Mouse (Mus musculus): ENCODE measurements at regions not wholly inside any gene's neighbourhood (a gene's known extent, or its start where the extent isn't known, plus 50 kb on each side); places are given as distances from the start of the nearest gene placed in this dataset.

- TF ChIP-seq CTCF (IDR thresholded peaks at IDR 0.05), result no peak
- DNase-seq (ENCODE audit: extremely low spot score in 1 of 2, low spot score in 2 of 2), result no peak
- Histone ChIP-seq H3K4me3 (no peak overlapping the region), H3K27ac (0 out of 2 replicates have a peak overlapping the region, but pooled peaks have one; percentile 42)
- intact Hi-C loops (cut with DNase I), result no loop called here
Observed at GRCm38 (mm10) chr11:22698057-22698941, 162.5 kb downstream of the B3gnt2 start.

GRCm38 (mm10) chr11:22706082-22706481 lies 154.7 kb downstream of the B3gnt2 start:
- DNase-seq (ENCODE audit: extremely low spot score in 1 of 2, low spot score in 2 of 2), result no peak
- intact Hi-C loops (cut with DNase I), result no loop called here
- Histone ChIP-seq H3K27ac (no peak overlapping the region), H3K4me3 (no peak overlapping the region)
- TF ChIP-seq CTCF (IDR thresholded peaks at IDR 0.05), result no peak
